Mouse (Mus musculus) limb, embryonic 14.5 days (tissue): ENCODE measurements around the gene Klf1. TPM values are rescaled to one million over a fixed set of nuclear protein-coding genes. Genes with fewer than 3 reads are reported as not detected.
A peak's percentile ranks its signal among the peaks of the same experiment; 100 is the strongest.

Experiments
- ATAC-seq: fragments of 200-750 bp; cut with Nextera tagmentation; 2 replicates; pipeline ENCODE4 v1.8.0; 2017; ENCODE audit warnings: low read depth, moderate number of reproducible peaks, moderate TSS enrichment; ENCODE audit not compliant: low FRiP score
- DNase-seq: peaks from one replicate; pipeline ENCODE4 v3.0.0-alpha.2; 2015; ENCODE audit warnings: low spot score
- H3K27ac ChIP-seq: fragments of 300-500 bp; sonication (generic); replicated peaks from 2 replicates; pipeline ENCODE4 v1.5.1; 2014; ENCODE audit warnings: low read depth, mild to moderate bottlenecking, low read length, moderate library complexity, mixed read lengths
- H3K27me3 ChIP-seq: fragments of 300-500 bp; sonication (generic); 2 replicates; pipeline ENCODE4 v1.6.1; 2014; ENCODE audit warnings: low read length, mixed read lengths; ENCODE audit not compliant: control insufficient read depth, insufficient read depth
- H3K36me3 ChIP-seq: fragments of 300-500 bp; sonication (generic); 2 replicates; pipeline ENCODE4 v1.6.1; 2014; ENCODE audit warnings: mild to moderate bottlenecking, low read length, moderate library complexity, mixed read lengths; ENCODE audit not compliant: control insufficient read depth, insufficient read depth
- H3K4me1 ChIP-seq: fragments of 300-500 bp; sonication (generic); 2 replicates; pipeline ENCODE4 v1.6.1; 2014; ENCODE audit warnings: antibody characterized with exemption, low read length, mixed read lengths; ENCODE audit not compliant: control insufficient read depth, insufficient read depth
- H3K4me2 ChIP-seq: fragments of 300-500 bp; sonication (generic); replicated peaks from 2 replicates; pipeline ENCODE4 v1.6.1; 2014; ENCODE audit warnings: low read depth, mild to moderate bottlenecking, low read length, moderate library complexity; ENCODE audit not compliant: severe bottlenecking
- H3K4me3 ChIP-seq: fragments of 300-500 bp; sonication (generic); replicated peaks from 2 replicates; pipeline ENCODE4 v1.5.1; 2014; ENCODE audit warnings: low read length
- H3K9ac ChIP-seq: fragments of 300-500 bp; sonication (generic); 2 replicates; pipeline ENCODE4 v1.6.1; 2014; ENCODE audit warnings: mild to moderate bottlenecking, low read depth, low read length, moderate library complexity; ENCODE audit not compliant: severe bottlenecking
- H3K9me3 ChIP-seq: fragments of 300-500 bp; sonication (generic); 2 replicates; pipeline ENCODE4 v1.6.1; 2016; ENCODE audit warnings: low read length; ENCODE audit not compliant: control insufficient read depth
- POLR2A ChIP-seq: fragments of 200-500 bp; IDR thresholded peaks from 2 replicates; pipeline ENCODE4 v1.8.0; 2012; ENCODE audit warnings: inconsistent platforms, mild to moderate bottlenecking, moderate library complexity, borderline replicate concordance; ENCODE audit not compliant: insufficient read depth, insufficient read length; ENCODE audit errors: extremely low read depth
- WGBS: fragments of 180-500 bp; shearing (Covaris S2); extraction: QIAGEN DNeasy Blood & Tissue Kit; methylation state at CpG from one replicate; pipeline ENCODE4 v1.1.7; 2014; 5-methylcytosine and 5-hydroxymethylcytosine counted together
- microRNA-seq: library from miRNA; unstranded; fragments of <30 nt; microRNA quantifications from one replicate; pipeline ENCODE4, GENCODE M21; 2016
- polyA plus RNA-seq, 2 experiments: library from polyadenylated mRNA; depleted of rRNA in 1 of 2; stranded (reverse) in 1 of 2; unstranded in 1 of 2; fragments of >200 nt; fragmentation: Nextera tagmentation in 1 of 2; extraction: Ambion mirVana in 1 of 2; gene quantifications; 2 replicates each; pipeline versions ENCODE4 v1.2.1 to v1.2.3; 2012 to 2014

Gene Klf1
- polyA plus RNA-seq, 2 experiments = 2.0 to 2.5 TPM

DNA sequence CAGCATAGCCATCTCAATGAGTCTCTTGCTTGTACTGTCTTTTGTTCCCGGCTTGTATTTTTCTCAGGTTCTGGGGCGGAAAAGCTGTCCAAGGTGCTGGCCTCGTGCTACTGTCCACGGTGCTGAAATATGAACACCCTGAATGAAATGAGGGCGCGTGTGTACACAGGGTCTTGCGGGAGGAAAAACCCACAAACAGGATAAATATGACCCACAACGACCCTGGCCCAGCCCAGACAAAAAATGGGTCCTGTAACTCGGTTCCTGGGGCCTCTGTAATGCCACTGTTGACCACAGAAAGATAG, 45.5 kb downstream of the Klf1 start:
- no peak for TF ChIP-seq POLR2A
- Histone ChIP-seq H3K27me3 (peaks cover 51% of the 10 kb centered on the region), H3K4me2 (no peak overlapping the region), H3K9ac (no peak overlapping the region), H3K36me3 (no peaks in the 10 kb centered on the region), H3K4me3 (no peak overlapping the region), H3K27ac (no peak overlapping the region), H3K9me3 (no peaks in the 10 kb centered on the region), H3K4me1 (peaks cover 6% of the 10 kb centered on the region; the same call in 1 of the 2 replicates)
- ATAC-seq = no peak
- peak; percentile 43 for DNase-seq
- WGBS = 17% methylated on average over 9 of the region's 9 CpGs

GRCm38 (mm10) chr8:84949753-84950152, 48.0 kb downstream of the Klf1 start:
- H3K4me2 ChIP-seq = no peak overlapping the region
- TF ChIP-seq POLR2A = no peak
- 18% methylated on average over 12 of the region's 12 CpGs for WGBS
- no peaks in the 10 kb centered on the region for H3K9me3 ChIP-seq
- ATAC-seq = no peak
- H3K27me3 ChIP-seq = peaks cover 37% of the 10 kb centered on the region
- no peak overlapping the region for H3K27ac ChIP-seq
- no peak overlapping the region for H3K4me3 ChIP-seq
- no peak overlapping the region for H3K9ac ChIP-seq
- no peak for DNase-seq
- peaks cover 6% of the 10 kb centered on the region; the same call in 1 of the 2 replicates for H3K4me1 ChIP-seq
- H3K36me3 ChIP-seq = no peaks in the 10 kb centered on the region

DNA sequence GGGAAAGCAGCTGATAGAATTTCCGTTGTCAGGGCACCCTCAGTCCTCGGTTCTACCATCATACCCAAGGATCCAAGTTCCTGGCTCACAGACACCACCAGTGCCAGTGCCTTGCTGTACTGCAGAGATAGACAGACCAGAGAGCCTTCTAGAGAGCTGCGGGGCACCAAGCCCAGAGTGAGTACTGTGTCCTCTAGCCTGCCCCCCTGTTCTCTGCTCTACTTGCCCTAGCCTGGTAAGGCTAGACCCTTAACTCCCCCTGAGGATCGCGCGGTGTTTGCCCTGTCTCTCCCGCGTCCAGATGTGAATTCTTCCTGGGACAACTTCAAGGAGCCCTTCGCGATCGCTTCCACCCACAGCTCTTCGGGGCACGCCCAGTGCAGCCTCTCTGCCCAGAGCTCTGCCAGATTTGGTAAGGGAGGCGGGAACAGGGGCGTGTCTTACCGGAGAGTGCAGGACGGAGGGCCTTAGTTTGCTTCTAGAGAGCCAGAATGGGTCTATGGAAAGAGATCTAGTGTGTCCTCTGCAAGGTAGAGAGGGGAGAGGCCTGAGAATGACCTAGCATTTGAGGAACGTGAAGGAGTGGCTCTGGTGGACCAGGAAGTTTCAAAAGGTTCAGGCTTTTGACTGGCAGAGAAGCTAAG, 51.0 kb downstream of the Klf1 start:
- Histone ChIP-seq H3K36me3 (peaks cover 3% of the 10 kb centered on the region; the same call in 1 of the 2 replicates), H3K4me3 (no peak overlapping the region), H3K4me2 (no peak overlapping the region), H3K9ac (no peak overlapping the region), H3K4me1 (no peaks in the 10 kb centered on the region), H3K27ac (no peak overlapping the region), H3K9me3 (no peaks in the 10 kb centered on the region), H3K27me3 (peaks cover 13% of the 10 kb centered on the region; the same call in 1 of the 2 replicates)
- no peak for ATAC-seq
- no peak for TF ChIP-seq POLR2A
- WGBS = 10% methylated on average over 18 of the region's 18 CpGs
- DNase-seq = no peak

Small RNAs within 50 kb of the gene (microRNA-seq; reads per million reads assigned to microRNA genes)
- gene Gm24197 = not detected
- not detected for gene Mir7069

Other genes with a start within 250 kb of the Klf1 start
Only the 30 nearest of the 33 such genes appear.
- gene Trmt1, start 215.6 kb upstream of the Klf1 start, polyA plus RNA-seq (2012; rRNA removed) = 144 and 158 TPM in 2 replicates
- 71.0 and 71.7 TPM in 2 replicates for gene Trmt1, start 215.6 kb upstream of the Klf1 start, polyA plus RNA-seq (2014; fragmentation: Nextera tagmentation; extraction: Ambion mirVana)
- gene Nacc1, start 214.1 kb upstream of the Klf1 start, polyA plus RNA-seq (2012; rRNA removed) = 68.8 and 86.2 TPM in 2 replicates
- 18.5 and 19.8 TPM in 2 replicates for gene Nacc1, start 214.1 kb upstream of the Klf1 start, polyA plus RNA-seq (2014; fragmentation: Nextera tagmentation; extraction: Ambion mirVana)
- 7.1 and 7.6 TPM in 2 replicates for gene Lyl1, start 200.5 kb upstream of the Klf1 start, polyA plus RNA-seq (2012; rRNA removed)
- 5.6 and 6.2 TPM in 2 replicates for gene Lyl1, start 200.5 kb upstream of the Klf1 start, polyA plus RNA-seq (2014; fragmentation: Nextera tagmentation; extraction: Ambion mirVana)
- gene G430095P16Rik, start 178.9 kb upstream of the Klf1 start, polyA plus RNA-seq (2012; rRNA removed) = 4.3 and 4.8 TPM in 2 replicates
- gene G430095P16Rik, start 178.9 kb upstream of the Klf1 start, polyA plus RNA-seq (2014; fragmentation: Nextera tagmentation; extraction: Ambion mirVana) = 5.7 and 6.0 TPM in 2 replicates
- 81.2 and 97.7 TPM in 2 replicates for gene Nfix, start 101.6 kb upstream of the Klf1 start, polyA plus RNA-seq (2012; rRNA removed)
- gene Nfix, start 101.6 kb upstream of the Klf1 start, polyA plus RNA-seq (2014; fragmentation: Nextera tagmentation; extraction: Ambion mirVana) = 100 and 108 TPM in 2 replicates
- 5.7 and 5.9 TPM in 2 replicates for gene Dand5, start 79.1 kb upstream of the Klf1 start, polyA plus RNA-seq (2012; rRNA removed)
- 6.4 and 6.9 TPM in 2 replicates for gene Dand5, start 79.1 kb upstream of the Klf1 start, polyA plus RNA-seq (2014; fragmentation: Nextera tagmentation; extraction: Ambion mirVana)
- 39.8 and 45.6 TPM in 2 replicates for gene Gadd45gip1, start 70.4 kb upstream of the Klf1 start, polyA plus RNA-seq (2012; rRNA removed)
- 43.2 and 44.9 TPM in 2 replicates for gene Gadd45gip1, start 70.4 kb upstream of the Klf1 start, polyA plus RNA-seq (2014; fragmentation: Nextera tagmentation; extraction: Ambion mirVana)
- gene Rad23a, start 61.3 kb upstream of the Klf1 start, polyA plus RNA-seq (2012; rRNA removed) = 82.0 and 82.4 TPM in 2 replicates
- 104 and 109 TPM in 2 replicates for gene Rad23a, start 61.3 kb upstream of the Klf1 start, polyA plus RNA-seq (2014; fragmentation: Nextera tagmentation; extraction: Ambion mirVana)
- 575 and 831 TPM in 2 replicates for gene Calr, start 55.0 kb upstream of the Klf1 start, polyA plus RNA-seq (2012; rRNA removed)
- 802 and 827 TPM in 2 replicates for gene Calr, start 55.0 kb upstream of the Klf1 start, polyA plus RNA-seq (2014; fragmentation: Nextera tagmentation; extraction: Ambion mirVana)
- 105 and 123 TPM in 2 replicates for gene Farsa, start 44.9 kb upstream of the Klf1 start, polyA plus RNA-seq (2012; rRNA removed)
- gene Farsa, start 44.9 kb upstream of the Klf1 start, polyA plus RNA-seq (2014; fragmentation: Nextera tagmentation; extraction: Ambion mirVana) = 78.4 and 81.2 TPM in 2 replicates
- 30.5 and 36.9 TPM in 2 replicates for gene Syce2, start 29.8 kb upstream of the Klf1 start, polyA plus RNA-seq (2012; rRNA removed)
- 75.3 and 78.4 TPM in 2 replicates for gene Syce2, start 29.8 kb upstream of the Klf1 start, polyA plus RNA-seq (2014; fragmentation: Nextera tagmentation; extraction: Ambion mirVana)
- gene Gcdh, start 8.0 kb upstream of the Klf1 start, polyA plus RNA-seq (2012; rRNA removed) = 45.8 and 58.9 TPM in 2 replicates
- 29.8 and 34.5 TPM in 2 replicates for gene Gcdh, start 8.0 kb upstream of the Klf1 start, polyA plus RNA-seq (2014; fragmentation: Nextera tagmentation; extraction: Ambion mirVana)
- 18.5 and 20.5 TPM in 2 replicates for gene Dnase2a, start 6.6 kb downstream of the Klf1 start, polyA plus RNA-seq (2012; rRNA removed)
- gene Dnase2a, start 6.6 kb downstream of the Klf1 start, polyA plus RNA-seq (2014; fragmentation: Nextera tagmentation; extraction: Ambion mirVana) = 13.8 and 15.4 TPM in 2 replicates
- 0.36 and 0.50 TPM in 2 replicates for gene Mast1, start 35.4 kb downstream of the Klf1 start, polyA plus RNA-seq (2012; rRNA removed)
- gene Mast1, start 35.4 kb downstream of the Klf1 start, polyA plus RNA-seq (2014; fragmentation: Nextera tagmentation; extraction: Ambion mirVana) = 0.15 and 0.32 TPM in 2 replicates
- gene Rtbdn, start 45.1 kb downstream of the Klf1 start, polyA plus RNA-seq (2012; rRNA removed) = not detected in 2 replicates
- not detected in 2 replicates for gene Rtbdn, start 45.1 kb downstream of the Klf1 start, polyA plus RNA-seq (2014; fragmentation: Nextera tagmentation; extraction: Ambion mirVana)
- 2.0 TPM in 1 of 2 replicates, not detected in the other for gene Gm49661, start 67.5 kb downstream of the Klf1 start, polyA plus RNA-seq (2012; rRNA removed)
- gene Gm49661, start 67.5 kb downstream of the Klf1 start, polyA plus RNA-seq (2014; fragmentation: Nextera tagmentation; extraction: Ambion mirVana) = not detected in 2 replicates
- gene Prdx2, start 67.7 kb downstream of the Klf1 start, polyA plus RNA-seq (2012; rRNA removed) = 387 and 405 TPM in 2 replicates
- gene Prdx2, start 67.7 kb downstream of the Klf1 start, polyA plus RNA-seq (2014; fragmentation: Nextera tagmentation; extraction: Ambion mirVana) = 839 and 877 TPM in 2 replicates
- gene Rnaseh2a, start 67.8 kb downstream of the Klf1 start, polyA plus RNA-seq (2012; rRNA removed) = 58.6 and 60.8 TPM in 2 replicates
- gene Rnaseh2a, start 67.8 kb downstream of the Klf1 start, polyA plus RNA-seq (2014; fragmentation: Nextera tagmentation; extraction: Ambion mirVana) = 87.6 and 90.8 TPM in 2 replicates
- 11.3 and 16.4 TPM in 2 replicates for gene Junb, start 76.8 kb downstream of the Klf1 start, polyA plus RNA-seq (2012; rRNA removed)
- 16.9 and 18.0 TPM in 2 replicates for gene Junb, start 76.8 kb downstream of the Klf1 start, polyA plus RNA-seq (2014; fragmentation: Nextera tagmentation; extraction: Ambion mirVana)
- gene Hook2, start 88.7 kb downstream of the Klf1 start, polyA plus RNA-seq (2012; rRNA removed) = 15.1 and 17.7 TPM in 2 replicates
- gene Hook2, start 88.7 kb downstream of the Klf1 start, polyA plus RNA-seq (2014; fragmentation: Nextera tagmentation; extraction: Ambion mirVana) = 17.4 and 18.1 TPM in 2 replicates
- gene Best2, start 112.6 kb downstream of the Klf1 start, polyA plus RNA-seq (2012; rRNA removed) = 0.08 and 0.15 TPM in 2 replicates
- not detected in 2 replicates for gene Best2, start 112.6 kb downstream of the Klf1 start, polyA plus RNA-seq (2014; fragmentation: Nextera tagmentation; extraction: Ambion mirVana)
- gene Asna1, start 123.4 kb downstream of the Klf1 start, polyA plus RNA-seq (2012; rRNA removed) = 173 and 207 TPM in 2 replicates
- 95.0 and 98.0 TPM in 2 replicates for gene Asna1, start 123.4 kb downstream of the Klf1 start, polyA plus RNA-seq (2014; fragmentation: Nextera tagmentation; extraction: Ambion mirVana)
- gene Trir, start 124.9 kb downstream of the Klf1 start, polyA plus RNA-seq (2012; rRNA removed) = 163 and 168 TPM in 2 replicates
- gene Trir, start 124.9 kb downstream of the Klf1 start, polyA plus RNA-seq (2014; fragmentation: Nextera tagmentation; extraction: Ambion mirVana) = 135 and 156 TPM in 2 replicates
- gene Tnpo2, start 135.0 kb downstream of the Klf1 start, polyA plus RNA-seq (2012; rRNA removed) = 89.9 and 112 TPM in 2 replicates
- 16.9 and 18.0 TPM in 2 replicates for gene Tnpo2, start 135.0 kb downstream of the Klf1 start, polyA plus RNA-seq (2014; fragmentation: Nextera tagmentation; extraction: Ambion mirVana)
- gene Fbxw9, start 158.1 kb downstream of the Klf1 start, polyA plus RNA-seq (2012; rRNA removed) = 51.0 and 73.3 TPM in 2 replicates
- gene Fbxw9, start 158.1 kb downstream of the Klf1 start, polyA plus RNA-seq (2014; fragmentation: Nextera tagmentation; extraction: Ambion mirVana) = 28.6 and 30.5 TPM in 2 replicates
- gene Gm5741, start 166.1 kb downstream of the Klf1 start, polyA plus RNA-seq (2012; rRNA removed) = 0.99 TPM in 1 of 2 replicates, not detected in the other
- 0.74 and 1.6 TPM in 2 replicates for gene Gm5741, start 166.1 kb downstream of the Klf1 start, polyA plus RNA-seq (2014; fragmentation: Nextera tagmentation; extraction: Ambion mirVana)
- gene Dhps, start 169.8 kb downstream of the Klf1 start, polyA plus RNA-seq (2012; rRNA removed) = 44.9 and 46.9 TPM in 2 replicates
- gene Dhps, start 169.8 kb downstream of the Klf1 start, polyA plus RNA-seq (2014; fragmentation: Nextera tagmentation; extraction: Ambion mirVana) = 46.1 and 47.7 TPM in 2 replicates
- gene Wdr83os, start 178.8 kb downstream of the Klf1 start, polyA plus RNA-seq (2012; rRNA removed) = 87.2 and 112 TPM in 2 replicates
- 138 and 139 TPM in 2 replicates for gene Wdr83os, start 178.8 kb downstream of the Klf1 start, polyA plus RNA-seq (2014; fragmentation: Nextera tagmentation; extraction: Ambion mirVana)
- gene Wdr83, start 179.4 kb downstream of the Klf1 start, polyA plus RNA-seq (2012; rRNA removed) = 53.2 and 58.4 TPM in 2 replicates
- gene Wdr83, start 179.4 kb downstream of the Klf1 start, polyA plus RNA-seq (2014; fragmentation: Nextera tagmentation; extraction: Ambion mirVana) = 36.8 and 38.4 TPM in 2 replicates
- gene Man2b1, start 181.3 kb downstream of the Klf1 start, polyA plus RNA-seq (2012; rRNA removed) = 46.7 and 54.1 TPM in 2 replicates
- 32.9 and 34.2 TPM in 2 replicates for gene Man2b1, start 181.3 kb downstream of the Klf1 start, polyA plus RNA-seq (2014; fragmentation: Nextera tagmentation; extraction: Ambion mirVana)